Mouse (Mus musculus) bone marrow macrophage, adult 2 months (primary cell): ENCODE data around the gene Qpctl. TPM values are rescaled to one million over a fixed set of nuclear protein-coding genes. Genes with fewer than 3 reads are reported as not detected.

Experiments
- H3K27ac ChIP-seq: 2 replicates; pipeline ENCODE4 v1.5.1; 2012; ENCODE audit warnings: low read depth, low read length; ENCODE audit not compliant: insufficient read depth
- H3K4me1 ChIP-seq: 2 replicates; pipeline ENCODE4 v1.6.1; 2012; ENCODE audit warnings: low read length; ENCODE audit not compliant: control insufficient read depth, insufficient read depth
- H3K4me3 ChIP-seq: 2 replicates; pipeline ENCODE4 v1.5.1; 2012; ENCODE audit warnings: mild to moderate bottlenecking, low read length, moderate library complexity; ENCODE audit not compliant: insufficient read depth
- CTCF ChIP-seq: IDR thresholded peaks from 2 replicates; pipeline ENCODE4 v1.5.1; 2012; ENCODE audit warnings: low read depth, mild to moderate bottlenecking, low read length, moderate library complexity
- POLR2A ChIP-seq: IDR thresholded peaks from 2 replicates; pipeline ENCODE4 v1.6.1; 2012; ENCODE audit warnings: mild to moderate bottlenecking, low read depth, low read length, borderline replicate concordance
- polyA plus RNA-seq: library from polyadenylated mRNA; stranded (reverse); fragments of >200 nt; gene quantifications from 2 replicates; pipeline ENCODE4 v1.2.4, GENCODE M21; 2012; ENCODE audit not compliant: missing spikeins, insufficient read depth, insufficient read length

The Qpctl gene
- polyA plus RNA-seq, 1 experiment, result 11.8 TPM

- TF ChIP-seq CTCF (no peak), POLR2A (no peak)
- Histone ChIP-seq H3K4me3 (no peak overlapping the region), H3K4me1 (peaks cover 18% of the 10 kb centered on the region), H3K27ac (no peak overlapping the region)
These were observed 28.9 kb upstream of the Qpctl start for GRCm38 (mm10) chr7:19178035-19178434.

- Histone ChIP-seq H3K4me1 (peaks cover 21% of the 10 kb centered on the region), H3K27ac (no peak overlapping the region), H3K4me3 (no peak overlapping the region)
- TF ChIP-seq POLR2A (no peak), CTCF (no peak)
These were observed 28.1 kb upstream of the Qpctl start for GRCm38 (mm10) chr7:19177216-19177615.

GRCm38 (mm10) chr7:19176516-19176947, 27.4 kb upstream of the Qpctl start:
- Histone ChIP-seq H3K27ac (no peak overlapping the region), H3K4me1 (peaks cover 15% of the 10 kb centered on the region), H3K4me3 (no peak overlapping the region)
- no peak for TF ChIP-seq CTCF
- TF ChIP-seq POLR2A, result no peak

- TF ChIP-seq POLR2A (no peak), CTCF (no peak)
- Histone ChIP-seq H3K4me1 (peaks cover 15% of the 10 kb centered on the region), H3K27ac (no peak within 1 kb of the TSS)
These were observed 26.8 kb upstream of the Qpctl start, which contains the start of gene Eml2 for GRCm38 (mm10) chr7:19175708-19176515. TSS of gene Eml2 (plus strand) at chr7:19176421.

GRCm38 (mm10) chr7:19172874-19173273, 23.8 kb upstream of the Qpctl start:
- TF ChIP-seq POLR2A (no peak), CTCF (peak; percentile 41; the same call in 1 of the 2 replicates)
- no peak overlapping the region for H3K4me3 ChIP-seq
- no peak overlapping the region for H3K27ac ChIP-seq
- 0 out of 2 replicates have a peak, but pooled peaks cover 6% of the 10 kb centered on the region for H3K4me1 ChIP-seq

More at GRCm38 (mm10) chr7:19175708-19176515, 26.8 kb upstream of the Qpctl start, which contains the start of gene Eml2:
- no peak within 1 kb of the TSS for H3K4me3 ChIP-seq

GRCm38 (mm10) chr7:19171831-19172230, 22.7 kb upstream of the Qpctl start:
- TF ChIP-seq CTCF, result no peak
- no peak for TF ChIP-seq POLR2A
- Histone ChIP-seq H3K4me3 (no peak overlapping the region), H3K27ac (no peak overlapping the region), H3K4me1 (0 out of 2 replicates have a peak, but pooled peaks cover 6% of the 10 kb centered on the region)

- Histone ChIP-seq H3K4me1 (0 out of 2 replicates have a peak, but pooled peaks cover 3% of the 10 kb centered on the region), H3K4me3 (no peak overlapping the region), H3K27ac (no peak overlapping the region)
- TF ChIP-seq POLR2A (no peak), CTCF (no peak)
These were observed 21.1 kb upstream of the Qpctl start for GRCm38 (mm10) chr7:19170142-19170541.

GRCm38 (mm10) chr7:19169506-19169905, 20.4 kb upstream of the Qpctl start:
- 0 out of 2 replicates have a peak, but pooled peaks cover 3% of the 10 kb centered on the region for H3K4me1 ChIP-seq
- H3K4me3 ChIP-seq, result no peak overlapping the region
- H3K27ac ChIP-seq, result no peak overlapping the region
- TF ChIP-seq POLR2A (no peak), CTCF (no peak)

GRCm38 (mm10) chr7:19166990-19167389, 17.9 kb upstream of the Qpctl start:
- TF ChIP-seq POLR2A (no peak), CTCF (no peak)
- no peak overlapping the region for H3K4me3 ChIP-seq
- no peak overlapping the region for H3K27ac ChIP-seq
- no peaks in the 10 kb centered on the region for H3K4me1 ChIP-seq
